Mouse (Mus musculus) adrenal gland, postnatal 14 days (tissue): ENCODE results near the gene Mybbp1a. TPM values are rescaled to one million over a fixed set of nuclear protein-coding genes. Genes with fewer than 3 reads are reported as not detected.

Experiments
- DNase-seq: peaks from one replicate; pipeline ENCODE4 v3.0.0; 2021; ENCODE audit warnings: mixed read lengths
- long read RNA-seq, 2 experiments: library from polyadenylated mRNA; stranded (forward); transcript quantifications; one replicate each; pipeline ENCODE4 v2.0.0; 2021
- total RNA-seq: library from RNA; stranded (reverse); gene quantifications from 2 replicates; pipeline ENCODE4 v1.2.3, GENCODE M21; 2021

Gene Mybbp1a
- total RNA-seq, result 85.6 and 101 TPM in 2 replicates
- long read RNA-seq, experiment 1, full-length matches to known transcripts, result 56 of 88 reads
- long read RNA-seq, experiment 1, partial matches to known transcripts, result 27 of 88 reads
- long read RNA-seq, experiment 1, other reads (novel, unspliced or antisense), result 5 of 88 reads
- long read RNA-seq, experiment 2, full-length matches to known transcripts, result 37 of 61 reads
- long read RNA-seq, experiment 2, partial matches to known transcripts, result 18 of 61 reads
- long read RNA-seq, experiment 2, other reads (novel, unspliced or antisense), result 6 of 61 reads

DNA sequence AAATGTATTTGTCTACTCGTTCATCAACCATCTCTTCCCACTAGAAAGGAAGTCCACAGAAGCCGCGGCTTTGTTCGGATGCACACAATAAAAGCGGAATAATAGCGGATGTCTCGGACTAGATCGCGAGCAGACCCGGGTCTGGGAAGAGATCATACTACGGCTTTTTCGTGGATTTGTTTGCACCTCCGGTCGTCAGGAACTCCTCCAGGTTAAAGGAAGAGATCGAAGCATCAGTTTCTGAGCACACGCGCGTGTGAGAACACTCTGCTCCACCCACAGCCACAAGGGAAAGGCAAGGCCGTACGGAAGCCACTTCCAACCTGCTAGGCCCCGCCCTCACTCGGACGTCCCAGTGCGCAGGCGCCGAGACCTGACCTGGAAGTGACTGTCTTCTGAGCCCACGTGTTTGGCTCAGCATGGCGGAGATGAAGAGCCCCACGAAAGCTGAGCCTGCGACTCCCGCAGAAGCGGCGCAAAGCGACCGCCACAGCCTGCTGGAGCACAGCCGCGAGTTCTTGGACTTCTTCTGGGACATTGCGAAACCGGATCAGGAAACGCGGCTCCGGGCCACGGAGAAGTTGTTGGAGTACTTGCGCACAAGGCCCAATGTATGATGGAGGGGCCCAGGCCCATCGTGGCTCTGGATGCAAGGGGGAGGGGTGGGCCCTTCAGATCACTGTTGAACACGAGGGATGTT, at the start of gene Mybbp1a:
Gene Mybbp1a, plus strand, starts transcription at position 391 of the 700 bp plus-strand sequence.
- DNase-seq, result peak; percentile 99

DNA sequence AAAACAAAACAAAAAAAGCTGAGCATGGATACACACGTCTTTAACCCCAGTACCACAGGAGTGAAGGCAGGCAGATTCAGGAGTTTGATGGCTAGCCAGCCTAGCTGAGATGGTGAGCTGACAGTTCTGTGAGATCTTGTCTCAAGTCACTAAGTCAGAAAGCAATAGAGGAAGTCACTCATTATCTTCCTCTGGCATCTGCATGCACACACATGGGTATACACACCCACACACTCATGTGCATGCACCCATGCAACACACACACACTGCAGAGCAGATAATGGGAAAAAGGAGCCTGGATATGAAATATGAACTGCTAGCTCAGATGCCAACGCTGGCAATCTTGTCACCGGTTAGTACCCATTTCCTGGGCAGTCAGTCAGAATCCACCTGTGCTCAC, 47.9 kb upstream of the Mybbp1a start:
- no peak for DNase-seq

DNA sequence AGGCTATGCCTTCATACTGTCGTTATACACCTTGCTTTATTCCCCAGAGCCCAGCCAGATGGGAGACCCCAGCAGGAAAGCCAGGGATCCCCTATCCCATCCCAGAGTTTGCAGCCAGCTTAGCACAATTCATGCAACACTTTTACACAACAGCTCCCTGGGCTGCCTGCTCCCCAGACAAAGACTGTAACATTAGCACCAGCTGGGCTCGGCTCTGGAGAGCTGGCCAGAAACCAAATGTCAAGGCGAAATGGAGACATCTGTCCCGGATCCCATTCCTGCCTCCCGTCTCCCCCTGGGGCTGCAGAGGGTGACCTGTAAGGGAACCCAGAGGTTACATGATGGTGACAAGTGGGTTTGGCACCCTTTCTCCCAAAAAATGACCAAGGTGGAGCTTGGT, 47.5 kb upstream of the Mybbp1a start:
- DNase-seq, result peak; percentile 86

DNA sequence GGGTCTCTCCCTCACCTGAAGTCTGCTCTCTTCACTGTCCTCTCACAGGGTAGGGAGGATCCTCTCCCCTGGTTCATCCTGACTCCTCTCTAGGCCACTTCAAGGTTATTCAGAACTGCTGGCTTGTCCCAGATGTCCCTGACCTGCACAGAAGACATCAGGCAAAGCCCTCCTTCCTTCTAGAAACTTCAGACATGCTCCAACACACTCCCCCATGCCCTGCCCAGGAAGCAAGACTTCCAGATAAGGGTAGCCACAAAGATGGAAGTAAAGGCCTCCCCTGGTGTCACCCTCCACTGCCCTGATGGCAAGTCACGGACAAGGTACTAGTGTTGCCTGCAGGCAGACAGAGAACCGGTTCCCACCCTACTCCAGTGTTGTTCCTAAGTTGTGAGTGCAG, 46.5 kb upstream of the Mybbp1a start:
- DNase-seq, result no peak

DNA sequence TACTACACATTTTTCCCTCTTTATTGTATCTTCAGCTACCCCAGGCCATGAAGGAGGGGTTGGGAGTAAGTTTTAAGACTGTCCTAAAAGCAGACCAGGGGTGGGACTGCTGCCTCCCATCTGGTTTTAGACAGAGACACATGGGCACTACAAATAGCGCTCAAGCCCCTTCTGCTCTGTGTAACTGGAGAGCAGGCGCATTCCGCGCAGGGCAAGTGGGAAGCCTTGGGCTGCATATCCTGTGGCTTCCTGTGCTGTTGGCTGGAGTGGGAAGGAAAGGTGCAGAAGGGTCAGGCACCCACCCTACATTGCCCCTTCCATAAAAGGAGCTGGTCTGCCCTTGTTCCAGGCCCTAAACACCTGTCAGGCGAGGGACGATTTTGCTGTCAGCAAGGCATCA, 45.5 kb upstream of the Mybbp1a start:
- no peak for DNase-seq

DNA sequence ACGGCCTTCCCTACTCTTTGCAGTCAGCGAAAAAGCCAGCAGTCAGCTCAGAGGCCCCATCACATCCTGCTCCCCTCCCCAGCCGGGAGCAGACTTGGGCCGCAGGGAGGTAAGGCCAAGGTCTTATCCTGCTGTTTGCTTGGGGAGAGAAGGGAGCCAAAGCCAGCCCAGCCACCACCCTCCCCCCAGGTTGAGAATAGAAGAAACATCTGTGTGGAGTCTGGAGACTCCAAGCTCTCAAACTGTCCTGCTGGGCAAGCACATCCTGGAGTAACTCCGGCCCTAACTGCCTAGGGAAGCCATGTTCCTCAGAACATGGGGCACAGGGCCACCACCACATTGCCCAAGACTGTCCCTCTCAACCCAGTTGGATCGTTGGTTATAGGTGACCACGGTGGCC, 44.5 kb upstream of the Mybbp1a start:
- peak; percentile 68 for DNase-seq

DNA sequence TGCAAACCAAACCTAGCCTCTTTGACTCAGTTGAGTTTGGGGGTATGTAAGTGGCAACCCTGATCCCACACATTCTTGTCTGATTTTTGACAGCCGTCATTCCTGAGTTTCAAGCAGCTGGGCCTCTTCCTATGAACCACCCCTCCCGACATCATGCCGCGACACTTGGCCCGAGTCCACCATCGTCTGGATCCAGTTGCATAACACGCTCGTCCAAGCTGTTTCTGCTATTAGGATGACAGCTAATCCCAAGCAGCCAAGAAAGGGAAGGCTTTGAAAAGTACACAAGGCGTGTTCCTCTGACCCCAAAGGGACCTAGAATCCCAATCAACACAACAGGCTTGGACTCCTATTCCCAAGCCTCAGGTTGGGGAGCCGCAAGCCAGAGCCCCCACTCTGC, 44.1 kb upstream of the Mybbp1a start:
- DNase-seq, result peak; percentile 84

DNA sequence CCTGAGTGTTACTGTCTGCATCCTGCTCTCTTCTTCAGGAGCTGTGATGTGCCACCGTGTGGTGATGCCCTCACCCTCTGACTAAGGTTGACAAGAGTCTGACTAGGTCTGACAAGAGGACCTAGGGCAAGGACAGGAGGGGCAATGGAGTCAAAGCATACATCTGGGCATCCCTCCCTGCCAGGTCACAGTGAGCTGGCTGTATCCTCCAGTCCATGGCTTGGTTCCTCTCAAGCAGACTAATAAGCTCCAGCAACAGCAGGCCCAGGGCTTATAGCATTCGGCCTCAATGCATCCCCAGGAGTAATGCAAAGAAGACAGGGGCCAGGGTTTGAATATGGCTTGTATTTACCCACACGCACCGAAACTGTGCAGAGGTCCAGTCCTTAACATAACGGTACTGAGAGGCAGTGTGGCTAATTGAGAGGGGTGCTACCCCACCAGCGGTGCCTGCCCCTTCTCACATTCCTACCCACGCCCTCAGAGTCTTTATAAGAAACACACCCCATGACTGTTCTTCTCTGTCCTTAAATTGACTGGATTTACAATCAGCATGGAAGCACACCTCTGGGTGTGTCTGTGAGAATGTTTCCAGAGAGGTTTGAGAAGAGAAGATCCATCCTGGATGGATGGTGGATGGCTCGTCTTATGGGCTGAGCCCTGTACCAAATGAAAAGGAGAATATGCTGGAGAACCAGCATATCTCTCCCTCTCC, 43.2 kb upstream of the Mybbp1a start:
- DNase-seq, result no peak

GRCm38 (mm10) chr11:72401068-72401467, 40.1 kb upstream of the Mybbp1a start:
- DNase-seq, result no peak

DNA sequence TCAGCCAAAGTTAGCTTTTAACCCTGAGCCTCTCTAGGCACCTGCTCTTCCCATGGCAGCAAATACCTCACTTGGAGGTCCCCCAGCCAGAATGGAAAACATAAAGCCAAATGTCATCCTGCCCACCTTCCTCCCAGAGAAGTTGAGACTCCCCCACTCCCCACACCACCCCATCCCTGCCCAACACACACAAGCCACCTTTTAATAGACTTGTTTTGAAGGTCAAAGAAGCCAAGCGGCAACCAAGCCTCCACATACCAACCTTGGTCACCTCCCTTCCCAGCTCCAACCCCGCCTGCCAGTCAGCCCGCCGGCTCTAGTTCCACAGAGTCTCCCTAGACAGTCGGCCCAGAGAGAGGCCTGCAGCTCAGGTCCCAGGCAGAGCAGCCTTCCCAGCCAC, 39.1 kb upstream of the Mybbp1a start:
- no peak for DNase-seq

DNA sequence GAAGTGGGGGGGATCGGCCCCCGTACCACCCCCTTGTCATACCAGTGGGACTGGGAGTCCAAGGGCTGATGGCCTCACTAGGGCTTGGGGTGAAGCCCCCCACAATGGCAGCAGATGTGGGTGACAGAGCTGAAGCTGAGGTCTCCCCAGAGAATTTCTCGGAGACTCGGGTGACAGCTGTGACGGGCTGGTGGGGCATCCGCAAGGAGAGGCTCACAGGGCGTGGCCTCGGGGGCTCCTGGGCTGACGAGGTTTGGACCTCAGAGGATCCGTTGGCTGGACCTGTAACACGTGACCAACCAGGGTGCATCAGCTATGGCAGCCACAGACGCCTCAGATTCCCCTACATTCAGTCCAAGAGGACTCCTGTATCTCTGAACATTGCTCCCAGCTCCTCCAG, 38.2 kb upstream of the Mybbp1a start:
- no peak for DNase-seq

DNA sequence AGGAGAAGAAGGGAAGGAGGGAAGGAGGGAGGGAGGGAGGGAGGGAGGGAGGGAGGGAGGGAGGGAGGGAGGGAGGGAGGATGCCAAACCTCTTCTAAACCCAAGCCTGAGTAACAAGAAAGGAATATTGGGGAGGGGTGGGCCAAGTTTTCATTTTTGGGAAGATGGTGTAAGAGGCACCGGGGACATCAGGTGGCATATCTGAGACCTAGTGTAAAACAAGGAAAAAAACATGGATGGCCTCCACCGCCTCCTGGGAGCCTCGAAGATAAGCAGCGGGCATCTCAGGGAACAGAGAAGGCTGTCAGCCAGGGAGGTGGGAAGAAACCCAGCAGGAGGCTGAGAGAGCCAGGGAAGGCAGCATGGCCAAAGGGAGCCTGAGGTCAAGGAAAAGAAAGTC, 35.6 kb upstream of the Mybbp1a start:
- DNase-seq, result no peak

- DNase-seq, result no peak
These were observed 35.0 kb upstream of the Mybbp1a start for GRCm38 (mm10) chr11:72406079-72406675.

DNA sequence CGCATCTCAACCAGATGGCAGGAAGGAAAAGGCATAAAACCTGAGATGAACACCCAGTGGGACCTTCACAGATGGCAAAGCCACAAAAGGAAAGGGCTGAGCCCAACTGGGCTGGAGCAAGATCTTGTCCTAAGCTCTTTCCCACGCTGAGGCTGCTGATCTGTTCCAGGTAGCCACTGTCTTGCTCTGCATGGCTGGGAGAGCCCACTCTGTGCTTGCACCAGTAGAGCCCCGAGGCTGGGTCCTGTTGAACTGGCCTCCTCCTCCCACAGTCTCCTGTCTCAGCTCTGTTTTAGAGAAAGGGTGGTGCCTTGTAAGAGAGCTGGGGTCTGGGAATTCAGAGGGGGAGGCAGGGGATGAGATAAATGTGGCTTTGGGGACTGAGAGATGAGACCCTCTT, 34.1 kb upstream of the Mybbp1a start:
- DNase-seq, result no peak

- no peak for DNase-seq
These were observed 33.6 kb upstream of the Mybbp1a start for GRCm38 (mm10) chr11:72407574-72407973.

DNA sequence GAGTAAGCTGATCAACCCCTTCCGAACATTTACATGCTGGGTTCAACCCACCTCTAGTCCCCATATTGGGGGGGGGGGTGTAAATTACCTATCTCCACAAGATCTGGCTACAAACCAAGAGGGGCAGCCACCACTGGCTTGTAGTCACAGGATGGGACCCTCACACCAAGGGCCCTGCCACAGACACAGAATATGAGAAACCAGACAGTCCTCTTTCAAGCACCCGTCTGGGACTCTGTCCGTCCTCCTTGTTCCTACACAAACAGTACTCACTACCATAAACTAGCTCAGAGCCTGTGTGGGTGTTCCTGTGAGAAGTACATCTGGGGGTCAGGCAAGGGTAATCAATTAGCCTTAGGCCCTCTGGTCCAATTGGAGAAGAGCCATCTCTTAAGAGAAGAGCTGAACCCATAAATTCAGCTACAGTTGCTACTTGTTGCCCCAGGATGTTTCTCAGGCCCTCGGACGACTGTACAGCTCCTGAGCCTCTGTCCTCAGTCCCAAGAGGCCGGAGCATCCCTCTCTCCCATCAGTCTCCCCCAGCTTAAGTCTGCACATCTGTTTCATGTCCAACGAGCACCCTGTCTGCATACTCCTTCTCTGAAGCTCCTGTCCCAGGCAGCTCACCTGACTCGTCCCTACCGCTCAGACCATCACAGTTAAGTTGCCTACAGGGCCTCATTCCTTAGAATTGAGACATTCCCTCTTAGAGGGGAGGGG, 32.5 kb upstream of the Mybbp1a start:
- no peak for DNase-seq

DNA sequence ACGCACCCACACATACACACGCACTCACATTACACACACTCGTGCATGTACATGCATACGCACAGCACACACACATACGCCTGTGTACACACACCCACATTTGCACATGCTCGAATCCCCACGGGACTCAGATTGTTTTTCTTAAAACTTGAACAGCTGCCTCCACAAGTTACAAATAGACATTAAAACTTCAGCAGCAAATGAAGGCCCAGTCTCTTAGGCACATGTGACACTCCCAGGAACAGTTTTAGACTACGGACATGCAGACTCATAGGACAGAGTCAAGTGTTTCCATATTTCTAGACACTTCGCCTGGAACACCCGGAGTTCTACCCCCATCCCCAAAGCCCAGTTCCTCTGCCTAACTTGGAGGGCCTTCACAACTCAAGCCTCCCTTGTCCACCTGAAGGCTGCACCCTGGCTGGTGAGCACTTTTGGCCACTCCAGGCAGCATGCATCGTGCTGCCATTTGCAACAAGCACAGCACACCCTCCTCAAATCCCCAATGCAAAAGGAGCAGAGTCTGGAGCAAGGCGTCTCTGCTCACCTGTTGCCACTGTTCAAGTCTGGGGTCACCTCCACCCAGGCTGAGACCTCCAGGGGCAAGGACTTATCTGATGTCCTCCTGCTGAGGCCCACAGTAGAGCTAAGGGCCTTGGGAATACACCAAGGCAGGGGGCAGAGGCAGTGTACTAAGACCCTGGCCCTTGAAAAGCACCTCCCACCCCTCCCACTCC, 31.3 kb upstream of the Mybbp1a start:
- no peak for DNase-seq

DNA sequence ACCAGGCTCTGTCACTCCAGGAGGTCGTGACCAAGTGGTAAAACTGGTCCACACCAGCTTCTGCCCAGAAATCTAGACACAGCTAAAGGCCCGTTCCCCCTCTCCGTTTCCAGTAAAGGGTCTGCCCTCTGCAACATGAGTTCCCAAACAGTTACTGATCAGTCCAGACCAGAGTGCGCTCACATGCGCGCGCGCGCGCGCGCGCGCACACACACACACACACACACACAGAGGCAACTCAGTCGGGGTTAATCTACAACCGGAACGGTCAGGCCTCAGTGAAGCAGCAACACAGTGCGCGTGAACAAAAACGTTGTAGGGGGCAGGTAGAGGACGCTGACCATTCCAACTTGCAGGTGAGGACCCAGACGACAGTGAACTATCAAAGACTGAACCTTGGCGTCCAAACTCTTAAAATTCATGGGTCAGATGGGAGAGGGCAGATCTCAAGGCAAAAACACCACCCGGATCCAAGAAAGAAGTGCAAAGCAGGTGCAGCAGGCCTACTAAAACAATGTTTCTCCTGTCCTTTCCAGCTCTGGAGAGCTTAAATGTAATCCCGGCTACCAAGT, 30.5 kb upstream of the Mybbp1a start:
- no peak for DNase-seq

- peak; percentile 93 for DNase-seq
These were observed 29.8 kb upstream of the Mybbp1a start, which contains the start of gene Smtnl2 for GRCm38 (mm10) chr11:72411093-72411921. Smtnl2 (minus strand) TSS chr11:72411713.

DNA sequence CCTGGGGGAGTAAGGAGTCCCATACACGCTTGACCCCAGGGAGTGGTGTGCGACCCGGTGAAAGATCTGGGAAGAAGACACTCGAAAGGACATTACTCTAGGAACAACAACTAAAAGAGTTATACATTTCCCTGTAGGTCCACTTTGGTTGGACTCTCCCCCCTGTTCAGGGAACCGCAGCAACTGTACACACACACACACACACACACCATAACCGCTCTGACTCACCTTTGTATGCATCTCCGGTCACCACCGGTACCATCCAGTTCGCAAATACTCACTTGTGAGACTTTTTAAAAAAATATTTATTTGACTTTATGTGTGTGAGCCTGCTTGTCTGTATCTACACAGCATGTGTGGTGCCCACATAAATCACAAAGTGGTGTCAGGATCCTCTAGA, 29.2 kb upstream of the Mybbp1a start:
- no peak for DNase-seq
